Mouse (Mus musculus) spleen, adult 2 months (tissue): ENCODE data around the gene Camk1d.

Experiments used
- CTCF ChIP-seq: fragments of 200-500 bp; IDR thresholded peaks from 2 replicates; pipeline ENCODE4 v1.5.1; 2011; ENCODE audit warnings: mild to moderate bottlenecking, inconsistent platforms; ENCODE audit not compliant: insufficient read depth, insufficient read length, insufficient replicate concordance; ENCODE audit errors: extremely low read depth
- POLR2A ChIP-seq: fragments of 200-500 bp; IDR thresholded peaks from 2 replicates; pipeline ENCODE4 v1.6.1; 2011; ENCODE audit warnings: low read depth, low read length, inconsistent platforms

- TF ChIP-seq POLR2A (no peak), CTCF (no peak)
Measured at GRCm38 (mm10) chr2:5451654-5452053, 262.7 kb downstream of the Camk1d start.
